Mouse (Mus musculus) cerebellum, postnatal 14 days (tissue): Measurements from ENCODE around the gene D730048I06Rik.
"Not testable (repeated sequence)": the region's sequence is repeated elsewhere in the genome, so short reads cannot be mapped to it uniquely, and the experiment has no call there.

Source experiments
- DNase-seq, 2 experiments: peaks; one replicate each; pipeline ENCODE4 v3.0.0; 2021; ENCODE audit warnings: mixed read lengths in 2 of 2

The D730048I06Rik gene

DNA sequence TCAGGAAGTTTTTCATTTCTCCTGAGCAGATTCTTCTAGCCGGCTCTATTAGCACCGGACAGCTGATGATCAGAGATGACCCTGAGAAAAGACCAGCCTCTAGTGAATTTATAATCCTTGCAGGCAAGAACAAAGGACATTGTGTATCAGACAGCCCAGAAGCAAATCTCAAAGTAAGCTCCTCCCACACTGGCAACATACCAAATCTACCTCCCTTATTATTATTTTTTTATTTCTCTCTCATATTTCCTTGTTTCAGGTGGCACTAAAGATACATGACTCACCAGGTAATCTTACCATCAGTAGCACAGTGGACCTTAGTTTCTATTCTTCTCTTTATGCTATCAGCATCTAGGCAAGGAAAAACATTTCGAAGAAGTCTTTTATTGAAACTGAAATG is at the start of gene D730048I06Rik, which contains the start of gene Gm27235:
Gene D730048I06Rik, minus strand, starts transcription at position 112 of the 400 bp plus-strand sequence.
Gene Gm27235, minus strand, starts transcription at position 101 of the 400 bp plus-strand sequence.
- DNase-seq: no peak

DNA sequence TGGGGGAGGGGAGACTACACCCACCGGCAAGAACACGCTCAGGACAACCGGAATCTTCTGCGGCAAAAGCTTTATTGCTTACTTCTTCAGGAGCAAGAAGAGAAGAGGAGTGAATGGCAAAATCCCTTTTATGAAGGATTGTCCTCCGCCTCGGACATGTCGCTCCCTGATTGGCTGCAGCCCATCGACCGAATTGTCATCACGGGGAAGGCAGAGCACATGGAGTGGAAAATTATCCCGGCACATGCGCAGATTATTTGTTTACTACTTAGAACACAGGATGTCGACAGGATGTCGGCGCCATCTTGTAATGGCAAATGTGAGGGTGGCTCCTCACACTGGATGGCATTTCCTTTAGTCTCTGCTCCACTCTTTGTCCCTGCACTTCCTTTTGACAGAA is 28.0 kb upstream of the D730048I06Rik start:
- DNase-seq: not testable (repeated sequence)

DNA sequence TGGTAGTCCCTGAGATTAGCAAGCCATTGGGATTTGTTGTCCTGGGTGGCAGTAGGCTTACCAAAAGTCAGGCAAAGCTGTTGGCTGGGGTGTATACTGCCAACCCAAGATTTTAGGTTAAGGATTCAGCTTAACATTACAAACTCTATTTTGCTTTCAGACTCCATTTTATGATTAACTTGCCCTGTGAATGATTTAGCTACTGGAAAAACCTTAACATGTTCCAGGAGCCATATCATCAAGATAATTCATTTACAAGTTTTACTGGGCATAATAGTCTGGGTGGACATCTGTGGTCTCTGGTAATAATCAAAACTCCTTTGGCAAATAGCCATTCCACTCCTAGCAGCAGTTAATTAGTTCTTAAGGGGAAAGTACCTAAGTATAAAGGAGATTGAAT is 8.2 kb upstream of the D730048I06Rik start:
- no peak for DNase-seq

DNA sequence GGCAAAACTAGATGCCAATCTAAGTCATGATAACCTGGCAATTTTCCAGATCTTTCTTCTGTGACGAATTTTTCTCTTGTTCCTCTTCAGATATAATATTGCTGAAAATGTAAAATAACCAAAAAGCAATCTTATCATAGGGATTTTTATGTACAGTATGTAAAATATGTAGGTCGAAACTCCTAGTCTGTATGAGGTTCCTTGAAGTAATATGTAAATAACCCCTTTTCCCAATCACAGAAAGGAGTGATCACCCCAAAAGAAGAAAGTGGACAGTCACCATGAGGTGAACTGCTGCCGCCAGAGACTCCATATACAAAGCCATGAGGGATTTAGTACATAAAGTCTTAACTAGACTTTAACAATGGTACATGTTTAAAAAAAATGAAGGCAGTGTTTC is 11.9 kb downstream of the D730048I06Rik start, which contains the start of gene Gm17727:
Gene Gm17727, minus strand, starts transcription at position 101 of the 400 bp plus-strand sequence.
- DNase-seq: no peak

DNA sequence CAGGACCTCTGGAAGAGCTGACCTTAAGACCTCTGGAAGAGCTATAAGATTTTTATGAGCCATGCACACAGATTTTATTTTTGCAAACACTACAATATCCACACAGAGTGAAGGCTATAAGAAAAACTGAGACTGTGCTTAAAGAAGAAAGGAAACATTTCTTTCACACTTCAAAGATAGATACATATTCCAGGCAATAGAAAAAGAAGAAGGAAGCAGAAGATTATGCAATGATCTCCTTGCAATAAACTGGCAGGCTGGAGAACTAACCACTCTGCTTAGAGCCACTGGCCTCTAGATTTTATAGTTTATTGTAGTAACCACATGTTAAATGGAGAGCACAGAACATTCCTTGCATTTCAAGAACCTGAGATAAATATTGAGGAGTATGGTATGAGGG is 33.1 kb downstream of the D730048I06Rik start:
- DNase-seq: no peak

DNA sequence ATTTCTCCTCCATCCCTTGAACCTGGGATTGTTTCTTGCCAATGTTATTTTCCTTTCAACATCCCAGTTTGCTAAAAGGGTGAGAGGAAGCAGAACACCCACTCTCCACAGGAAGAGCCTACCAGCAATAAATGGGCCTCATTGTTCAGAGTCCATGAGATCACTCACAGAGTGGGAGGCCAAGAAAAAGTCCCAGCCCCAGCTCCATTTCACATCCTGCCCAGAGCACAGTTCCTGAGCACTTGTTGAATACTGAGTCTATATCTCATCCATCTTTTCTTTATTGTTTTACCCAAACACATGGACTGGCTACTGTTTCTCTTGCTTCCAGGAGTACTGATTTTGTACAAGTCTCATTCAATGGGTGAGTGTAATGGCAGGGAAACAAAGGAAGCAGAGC is 49.2 kb downstream of the D730048I06Rik start, which contains the start of gene Gm17677:
Gene Gm17677, plus strand, starts transcription at position 301 of the 400 bp plus-strand sequence.
- DNase-seq: no peak
